Mouse (Mus musculus) small intestine, adult 2 months (tissue): Measurements from ENCODE around the gene Mef2a.

Experiments used
- CTCF ChIP-seq: fragments of 200-500 bp; IDR thresholded peaks from 2 replicates; pipeline ENCODE4 v1.5.1; 2012; ENCODE audit warnings: low read depth, mild to moderate bottlenecking, control low read depth, inconsistent platforms, low read length, moderate library complexity, mixed read lengths; ENCODE audit not compliant: insufficient replicate concordance, insufficient read length; ENCODE audit errors: extremely low read depth
- POLR2A ChIP-seq: fragments of 200-500 bp; IDR thresholded peaks from 2 replicates; pipeline ENCODE4 v1.6.1; 2012; ENCODE audit warnings: low read depth, mild to moderate bottlenecking, control low read depth, inconsistent platforms, low read length, moderate library complexity

- no peak for TF ChIP-seq POLR2A
- no peak for TF ChIP-seq CTCF
Observed at GRCm38 (mm10) chr7:67318697-67319096, 54.0 kb downstream of the Mef2a start.
